Mouse (Mus musculus) lung, postnatal 14 days (tissue): ENCODE measurements around the gene Mrpl4.
"Not testable (repeated sequence)": the region's sequence is repeated elsewhere in the genome, so short reads cannot be mapped to it uniquely, and the experiment has no call there.

Experiments
- DNase-seq: peaks from one replicate; pipeline ENCODE4 v3.0.0; 2021

Mrpl4 gene

DNA sequence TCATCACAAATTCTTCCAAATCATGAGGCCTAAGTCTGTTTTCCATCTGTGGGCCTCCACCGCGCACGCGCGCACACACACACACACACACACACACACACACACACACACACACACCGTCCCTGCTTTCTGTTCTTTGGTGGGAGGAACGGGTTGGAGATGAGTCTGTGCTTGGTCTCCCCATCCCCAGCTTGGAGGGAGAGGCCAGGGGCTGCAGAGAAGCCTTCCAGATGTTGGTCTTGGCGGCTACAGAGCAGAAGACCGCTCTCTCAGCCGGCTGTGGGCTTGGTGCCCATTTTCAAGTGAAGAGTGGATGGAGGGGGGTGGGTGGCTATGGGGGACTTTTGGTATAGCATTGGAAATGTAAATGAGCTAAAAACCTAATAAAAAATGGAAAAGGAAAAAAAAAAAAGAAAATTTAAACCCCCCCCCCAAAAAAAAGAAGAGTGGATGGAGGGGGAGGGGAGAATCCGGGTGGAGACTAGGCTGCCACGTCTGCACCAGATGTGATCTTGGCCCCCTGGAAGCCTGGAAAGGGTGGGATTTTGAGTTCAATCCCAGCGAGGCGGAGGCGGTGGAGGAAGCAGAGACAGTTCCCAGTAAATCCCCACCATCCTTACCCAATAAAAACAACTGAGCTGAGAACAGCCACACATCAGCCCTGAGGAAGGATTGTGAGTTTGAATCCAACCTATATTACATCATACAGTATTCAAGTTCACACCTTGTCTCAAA lies 15.4 kb upstream of the Mrpl4 start:
- DNase-seq = no peak

DNA sequence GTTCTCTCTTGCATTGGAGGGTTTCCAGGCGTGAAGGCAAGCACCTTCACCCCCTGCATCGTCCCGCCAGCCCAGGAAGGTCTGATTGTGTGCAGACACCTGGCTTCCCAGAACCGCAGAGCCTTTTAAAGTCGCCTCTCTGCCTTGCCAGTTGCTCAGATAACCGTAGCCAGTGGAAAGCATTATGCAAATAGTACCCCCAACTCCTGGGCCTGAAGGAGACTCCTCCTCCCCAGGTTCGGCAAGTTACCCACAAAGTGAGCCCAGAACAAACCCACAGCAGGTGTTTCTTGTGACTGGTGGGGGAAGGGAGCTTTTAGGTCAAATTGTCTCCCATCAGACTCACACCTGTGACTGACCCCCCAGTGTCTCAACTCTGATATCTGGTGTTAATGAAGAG lies 14.6 kb upstream of the Mrpl4 start:
- DNase-seq = no peak

DNA sequence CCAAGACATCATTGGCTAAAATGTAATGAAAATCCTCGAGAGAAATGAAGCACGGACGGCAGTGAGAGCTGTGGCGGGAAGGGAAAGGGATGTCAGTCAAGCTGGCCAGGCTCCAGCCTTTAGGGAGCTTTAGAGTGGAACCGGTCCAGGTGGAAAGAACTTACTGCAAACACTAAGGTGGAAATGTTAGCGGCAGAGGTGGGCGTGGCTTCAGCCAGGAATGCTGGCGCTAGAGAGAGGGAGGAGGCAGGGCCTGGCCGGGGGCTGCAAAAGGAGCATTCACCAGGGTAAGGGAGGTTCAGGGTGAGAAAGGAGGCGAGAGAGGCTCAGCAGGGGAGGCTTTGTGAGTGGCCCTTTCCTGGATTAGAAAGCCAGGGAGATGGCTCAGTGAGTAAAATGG lies 11.7 kb upstream of the Mrpl4 start:
- DNase-seq = peak; percentile 71

DNA sequence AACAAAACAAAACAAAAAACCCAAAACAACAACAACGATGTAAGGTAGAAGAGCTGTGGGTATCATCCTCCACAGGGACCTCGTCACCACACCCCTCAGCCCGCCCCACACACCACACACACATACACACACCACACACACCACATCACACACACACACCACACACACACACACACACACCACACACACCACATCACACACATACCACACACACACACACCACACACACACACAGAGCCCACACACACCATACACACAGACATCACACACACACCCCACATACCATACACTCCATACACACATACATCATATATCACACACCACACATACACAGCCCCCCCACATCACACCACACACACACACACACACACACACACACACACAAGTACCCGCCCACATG lies 11.0 kb upstream of the Mrpl4 start:
- no peak for DNase-seq

DNA sequence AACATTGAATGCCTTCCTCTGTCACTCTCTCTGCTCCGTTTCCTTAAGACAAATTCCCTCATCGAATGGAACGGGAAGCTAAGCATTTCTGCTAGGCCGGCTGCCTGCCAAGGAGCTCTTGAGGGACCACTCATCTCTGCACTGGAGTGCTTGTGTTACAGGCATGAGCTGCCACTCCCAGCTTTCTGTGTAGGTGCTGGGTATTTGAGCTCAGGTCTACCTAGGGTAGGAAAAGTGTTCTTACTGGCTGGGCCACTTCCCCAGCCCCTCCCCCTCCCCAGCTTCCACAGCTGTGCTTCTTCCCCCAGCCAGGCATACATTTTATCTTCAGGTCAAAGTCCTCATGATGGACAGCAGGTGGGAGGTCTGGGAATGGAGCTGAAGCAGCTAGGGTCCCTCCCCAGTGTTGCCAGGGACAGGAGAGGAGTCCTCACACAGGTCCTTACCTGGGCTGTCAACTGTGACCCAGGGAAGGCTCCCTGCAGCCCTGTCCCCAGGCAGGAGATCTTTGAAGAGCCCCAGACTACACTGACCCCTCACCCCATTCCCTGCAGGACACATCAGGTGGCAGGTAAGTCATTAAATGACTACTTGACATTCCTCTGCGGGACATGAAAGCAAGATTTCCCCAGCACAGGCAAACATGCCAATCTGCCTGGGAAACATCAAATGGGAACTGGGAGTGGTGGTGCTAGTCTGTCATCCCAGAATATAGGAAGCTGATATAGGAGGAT lies 9.2 kb upstream of the Mrpl4 start:
- peak; percentile 87 for DNase-seq

DNA sequence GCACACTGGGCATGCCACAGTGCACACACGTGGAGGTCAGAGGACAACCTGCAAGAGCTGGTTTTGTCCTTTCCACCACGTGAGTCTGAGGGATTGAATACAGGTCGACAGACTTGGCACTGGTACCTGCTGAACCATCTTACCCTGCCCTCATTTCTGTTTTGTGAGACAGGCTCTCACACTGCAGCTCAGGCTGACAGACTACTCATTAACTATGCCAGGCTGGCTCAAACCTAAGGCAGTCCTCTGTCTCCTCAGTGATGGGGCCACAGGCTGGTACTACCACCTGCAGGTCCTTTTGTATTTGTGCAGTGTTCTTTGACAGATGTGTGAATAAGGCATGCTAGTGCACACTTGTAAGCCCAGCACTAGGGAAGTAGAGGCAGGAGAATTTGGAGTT lies 7.5 kb upstream of the Mrpl4 start:
- DNase-seq = no peak

DNA sequence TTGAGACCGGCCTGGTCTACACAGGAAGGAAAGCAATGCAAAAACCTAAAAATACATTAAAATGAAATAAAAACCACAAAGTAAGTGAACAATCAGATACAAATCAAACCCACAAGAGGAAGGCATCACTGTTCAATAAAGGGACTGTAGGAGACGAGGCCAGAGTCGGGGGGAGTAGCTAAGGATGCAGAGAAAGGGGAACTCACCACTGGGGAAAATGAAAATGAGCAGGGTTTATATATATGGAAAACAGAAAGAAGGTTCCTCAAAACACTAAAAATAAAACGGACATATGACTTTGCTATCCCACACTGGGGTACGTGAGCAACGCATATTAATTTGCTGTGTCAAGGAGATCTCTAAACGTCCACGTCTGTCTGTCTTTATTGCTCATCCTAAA lies 5.5 kb upstream of the Mrpl4 start:
- DNase-seq = no peak

DNA sequence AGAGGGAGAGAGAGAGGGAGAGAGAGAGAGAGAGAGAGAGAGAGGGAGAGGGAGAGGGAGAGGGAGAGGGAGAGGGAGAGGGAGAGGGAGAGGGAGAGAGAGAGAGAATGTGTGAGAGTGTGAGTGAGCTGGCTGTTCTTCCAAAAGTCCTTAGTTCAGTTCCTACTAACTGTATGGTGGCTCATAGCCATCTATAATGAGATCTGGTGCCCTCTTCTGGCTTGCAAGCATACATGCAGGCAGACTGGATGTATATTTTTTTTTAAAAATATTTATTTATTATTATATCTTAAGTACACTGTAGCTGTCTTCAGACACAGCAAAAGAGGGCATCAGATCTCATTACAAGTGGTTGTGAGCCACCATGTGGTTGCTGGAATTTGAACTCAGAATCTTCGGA lies 4.2 kb upstream of the Mrpl4 start:
- not testable (repeated sequence) for DNase-seq

DNA sequence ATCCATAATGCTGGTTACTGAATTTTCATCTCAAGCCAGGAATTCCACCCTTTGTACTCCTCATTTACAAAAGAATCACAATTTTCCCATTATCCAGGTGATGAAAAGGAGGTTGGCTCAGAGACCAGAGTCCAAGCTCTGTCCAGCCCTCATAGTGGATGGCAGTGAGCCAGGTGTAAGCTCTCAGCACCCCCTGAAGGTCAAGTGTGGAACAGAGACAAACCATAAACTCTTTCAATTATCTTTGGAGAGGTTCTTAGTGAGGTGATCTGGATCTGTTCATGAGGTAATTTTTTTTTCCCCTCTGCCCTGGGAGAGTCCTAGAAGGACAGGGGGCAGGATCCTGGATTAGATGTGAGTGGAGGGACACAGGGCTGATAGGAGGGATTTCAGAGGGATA lies 1.7 kb upstream of the Mrpl4 start:
- no peak for DNase-seq

DNA sequence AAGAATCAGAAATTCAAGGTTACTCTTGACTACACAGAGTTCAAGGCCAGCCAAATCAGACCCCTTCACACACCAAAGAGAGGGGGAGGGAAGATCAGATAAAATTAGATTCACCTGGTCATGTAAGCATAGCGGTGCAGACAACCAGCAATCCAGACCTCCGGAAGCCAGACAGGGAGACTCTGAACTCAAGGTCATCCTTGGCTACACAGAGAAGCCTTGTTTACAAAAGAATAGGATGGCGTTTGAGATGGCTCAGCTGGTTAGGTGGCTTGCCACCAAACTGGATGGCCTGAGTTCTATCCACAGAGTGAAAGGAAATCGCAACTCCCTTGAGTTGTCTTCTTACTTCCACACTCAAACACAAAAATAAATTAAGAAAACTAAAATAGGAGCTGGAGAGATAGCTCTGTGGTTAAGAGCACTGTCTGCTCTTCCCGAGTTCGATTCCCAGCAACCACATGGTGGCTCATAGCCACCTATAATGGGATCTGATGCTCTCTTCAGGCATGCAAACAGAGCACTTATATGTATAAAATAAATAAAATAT lies 812 bp upstream of the Mrpl4 start:
- no peak for DNase-seq

DNA sequence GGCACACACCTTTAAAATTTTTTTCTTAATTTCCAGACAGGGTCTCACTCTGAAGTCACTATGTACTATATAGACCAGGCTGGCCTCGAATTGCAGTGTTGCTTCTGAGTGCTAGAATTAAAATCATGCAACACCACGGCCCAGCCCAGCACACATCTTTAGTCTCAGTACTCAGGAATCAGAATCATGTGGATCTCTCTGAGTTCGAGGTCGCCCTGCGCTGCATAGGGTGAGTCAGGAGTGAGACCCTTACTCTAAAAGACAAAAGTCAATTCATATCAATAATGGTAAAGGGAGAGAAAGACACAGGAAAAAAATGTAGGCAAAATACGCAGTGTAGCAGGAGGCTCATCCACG lies 290 bp upstream of the Mrpl4 start:
- DNase-seq = no peak

DNA sequence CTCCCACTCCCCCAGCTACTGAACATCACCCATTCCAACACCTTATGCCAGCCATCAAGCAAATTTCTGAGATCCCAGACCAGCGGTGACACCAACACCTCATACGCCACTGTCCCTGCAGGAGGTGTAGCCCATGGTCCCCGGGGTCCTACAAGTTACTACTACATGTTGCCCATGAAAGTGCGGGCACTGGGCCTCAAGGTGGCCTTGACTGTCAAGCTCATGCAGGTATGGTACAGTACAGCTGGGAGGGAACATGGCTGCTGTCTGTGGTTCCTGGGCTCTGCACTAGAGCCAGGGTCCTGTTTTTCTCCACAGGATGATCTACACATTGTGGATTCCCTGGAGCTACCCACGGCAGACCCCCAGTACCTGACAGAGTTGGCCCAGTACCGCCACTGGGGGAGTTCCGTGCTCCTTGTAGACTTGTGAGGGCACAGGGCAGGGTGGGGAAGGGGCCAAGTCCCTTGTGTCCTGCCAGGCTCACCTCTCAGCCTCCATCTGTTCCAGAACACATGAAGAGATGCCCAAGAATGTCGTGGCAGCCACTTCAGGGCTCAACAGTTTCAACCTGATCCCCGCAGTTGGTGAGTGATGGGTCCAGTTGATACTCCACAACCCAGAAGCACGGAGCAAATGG lies 4.9 kb downstream of the Mrpl4 start:
- no peak for DNase-seq

DNA sequence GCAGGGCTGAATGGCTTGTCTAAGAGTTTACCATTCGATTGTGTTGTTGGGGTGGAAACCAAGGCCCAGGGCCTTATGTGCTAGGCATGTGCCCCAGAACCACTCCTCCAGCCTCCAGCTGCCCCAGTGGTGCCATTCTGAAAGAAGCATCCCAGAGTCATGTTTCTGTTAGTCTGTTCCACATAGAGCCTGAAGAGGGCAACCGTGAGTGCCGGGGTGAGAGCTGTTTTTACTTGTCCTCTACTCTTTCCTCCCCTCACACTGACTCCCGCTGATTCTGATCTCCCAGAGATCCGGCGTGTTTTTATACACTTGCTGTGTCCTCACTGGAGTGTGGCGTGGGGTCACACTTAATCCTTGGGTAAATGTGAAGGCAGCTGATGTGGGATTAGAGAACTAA lies 5.5 kb downstream of the Mrpl4 start:
- no peak for DNase-seq

DNA sequence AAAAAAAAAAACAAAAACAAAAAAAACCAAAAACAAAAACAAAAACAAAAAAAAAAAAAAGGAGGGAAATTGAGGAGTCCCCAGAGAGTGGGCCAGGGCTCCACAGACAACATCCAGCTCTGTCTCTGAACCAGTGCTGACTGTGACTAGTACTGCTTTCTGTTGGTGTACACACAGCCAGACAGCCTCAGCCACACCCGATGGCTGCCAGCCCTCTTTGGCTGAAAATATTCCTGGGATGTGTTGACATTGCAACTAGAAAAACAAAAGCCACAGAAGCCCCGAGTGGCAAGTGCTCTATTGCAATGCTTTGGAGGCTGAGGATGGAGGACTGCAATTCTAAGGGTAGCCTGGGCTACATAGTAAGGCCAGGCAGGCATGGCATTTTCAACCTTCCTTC lies 7.8 kb downstream of the Mrpl4 start:
- no peak for DNase-seq

DNA sequence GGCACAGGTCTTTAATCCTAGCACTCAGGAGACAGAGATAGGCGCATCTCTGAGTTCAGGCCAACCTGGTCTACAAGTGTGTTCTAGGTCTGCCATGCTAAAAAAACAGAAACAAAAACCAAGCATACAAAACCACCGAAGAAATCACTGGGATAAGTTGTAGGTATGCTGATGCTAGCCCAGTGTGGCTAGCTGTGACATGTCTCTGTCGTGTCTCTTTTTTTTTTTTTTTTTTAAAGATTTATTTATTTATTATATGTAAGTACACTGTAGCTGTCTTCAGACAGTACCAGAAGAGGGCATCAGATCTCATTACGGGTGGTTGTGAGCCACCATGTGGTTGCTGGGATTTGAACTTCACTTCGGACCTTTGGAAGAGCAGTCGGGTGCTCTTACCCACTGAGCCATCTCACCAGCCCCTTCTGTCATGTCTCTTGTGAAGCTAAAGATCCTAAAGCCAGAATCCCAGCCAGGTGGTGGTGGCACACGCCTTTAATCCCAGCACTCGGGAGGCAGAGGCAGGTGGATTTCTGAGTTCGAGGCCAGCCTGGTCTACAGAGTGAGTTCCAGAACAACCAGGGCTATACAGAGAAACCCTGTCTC lies 8.5 kb downstream of the Mrpl4 start:
- DNase-seq = not testable (repeated sequence)

DNA sequence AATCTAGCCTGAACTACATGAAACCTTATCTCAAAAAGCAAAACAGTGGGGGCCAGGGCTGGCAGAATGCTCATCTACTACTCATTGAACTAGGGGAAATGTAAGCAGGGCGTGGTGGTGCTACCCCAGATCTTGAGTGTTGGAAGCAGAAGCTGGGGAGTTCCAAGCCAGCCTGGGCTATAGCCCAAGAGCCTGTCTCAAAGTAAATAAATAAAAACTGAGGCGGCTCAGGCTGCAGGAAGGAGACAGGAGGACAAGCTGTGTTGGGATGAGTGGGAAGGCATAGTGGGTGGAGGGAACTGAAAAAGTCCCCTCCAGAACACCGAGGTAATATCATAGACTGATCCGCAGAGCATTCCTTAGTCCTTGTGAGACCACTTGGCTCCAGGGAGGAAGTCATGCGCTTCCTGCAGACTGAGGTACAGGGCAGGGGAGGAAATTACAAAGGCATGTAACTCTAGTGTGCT lies 9.3 kb downstream of the Mrpl4 start:
- DNase-seq = peak; percentile 67

DNA sequence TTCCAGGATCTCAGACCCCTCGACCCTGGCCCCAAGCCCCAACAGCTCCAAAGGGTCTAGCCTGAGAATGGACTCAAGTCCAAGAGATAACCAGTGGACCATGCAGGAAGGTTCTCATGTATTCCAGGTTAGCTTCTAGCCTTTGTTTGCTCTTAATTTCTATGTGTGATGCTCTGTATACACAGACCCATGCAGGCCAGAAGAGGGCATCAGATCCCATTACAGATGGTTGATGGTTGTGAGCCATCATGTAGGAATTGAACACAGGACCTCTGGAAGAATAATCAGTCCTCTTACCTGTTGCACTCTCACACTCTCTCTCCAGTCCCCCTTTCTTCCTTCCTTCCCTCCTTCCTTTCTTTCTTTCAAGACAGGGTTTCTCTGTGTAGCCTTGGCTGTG lies 9.8 kb downstream of the Mrpl4 start:
- DNase-seq = no peak

DNA sequence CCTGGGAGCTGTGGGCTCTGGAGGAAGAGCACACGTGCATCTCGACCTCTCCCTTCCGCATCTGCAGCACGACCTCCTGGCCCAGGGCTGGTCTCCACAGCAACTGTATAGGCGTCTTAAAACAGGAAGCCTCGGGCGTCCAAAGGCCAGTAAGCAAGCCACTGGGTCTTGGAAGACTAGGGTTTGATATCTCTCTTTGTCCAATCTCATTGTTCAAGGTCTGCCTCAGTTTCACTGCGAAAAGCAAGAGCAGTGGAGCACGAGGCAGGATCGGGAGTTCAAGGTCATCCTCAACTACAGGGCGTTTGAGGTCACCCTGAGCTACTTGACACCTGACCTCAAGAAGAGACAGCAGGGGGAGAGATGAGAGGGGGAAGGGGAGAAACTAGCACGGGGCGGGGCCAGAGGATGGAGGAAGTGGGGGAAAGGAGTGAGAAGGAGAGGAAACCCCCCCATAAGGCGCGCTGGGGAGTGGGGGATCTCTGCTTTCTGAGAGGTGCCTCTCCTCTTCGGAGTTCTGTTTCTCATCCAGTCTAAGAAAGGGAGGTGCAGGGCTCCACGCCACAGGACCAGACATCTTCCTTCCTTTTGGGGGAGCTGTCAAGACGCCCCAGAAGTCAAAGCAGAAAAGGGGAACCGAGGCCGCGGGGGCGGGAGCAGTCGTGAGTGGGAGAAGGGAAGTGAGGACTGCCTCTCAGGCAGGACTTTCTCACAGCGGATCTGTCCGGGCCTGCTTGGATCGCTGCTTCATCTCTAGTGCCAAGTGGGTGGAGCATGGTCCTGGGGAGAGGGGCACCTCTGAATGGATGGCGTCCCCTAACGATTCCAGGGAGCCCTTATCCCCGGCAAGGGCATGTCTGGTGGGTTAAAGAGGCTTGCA lies 12.4 kb downstream of the Mrpl4 start:
- DNase-seq = peak; percentile 73

DNA sequence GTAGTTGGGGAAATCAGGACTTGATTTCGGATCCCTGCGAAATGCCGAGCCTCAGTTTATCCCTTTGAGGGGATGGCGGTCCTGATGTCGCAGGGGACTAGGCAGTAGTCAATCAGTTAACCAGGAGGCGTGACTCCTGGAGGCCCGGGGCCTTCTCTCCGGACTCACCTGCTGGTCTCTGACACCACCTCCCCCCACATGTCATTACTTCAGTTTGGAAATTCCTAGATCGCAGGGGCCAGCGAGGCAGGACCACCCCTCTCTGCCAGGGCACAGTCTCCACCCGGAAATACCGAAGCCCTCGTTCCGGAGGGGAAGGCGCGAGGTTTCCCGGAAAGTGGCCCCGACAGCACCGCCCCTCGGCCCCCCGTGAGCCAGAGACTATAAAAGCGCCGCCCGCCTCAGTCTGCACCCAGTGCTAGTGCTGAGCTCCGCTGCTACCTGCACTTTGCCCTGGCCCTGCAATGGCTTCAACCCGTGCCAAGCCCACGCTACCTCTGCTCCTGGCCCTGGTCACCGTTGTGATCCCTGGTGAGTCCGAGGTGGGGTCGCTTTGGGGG lies 13.1 kb downstream of the Mrpl4 start, which contains the start of gene Icam1:
TSS of gene Icam1 (plus strand) at position 415 of the 560 bp plus-strand sequence.
- peak; percentile 86 for DNase-seq

DNA sequence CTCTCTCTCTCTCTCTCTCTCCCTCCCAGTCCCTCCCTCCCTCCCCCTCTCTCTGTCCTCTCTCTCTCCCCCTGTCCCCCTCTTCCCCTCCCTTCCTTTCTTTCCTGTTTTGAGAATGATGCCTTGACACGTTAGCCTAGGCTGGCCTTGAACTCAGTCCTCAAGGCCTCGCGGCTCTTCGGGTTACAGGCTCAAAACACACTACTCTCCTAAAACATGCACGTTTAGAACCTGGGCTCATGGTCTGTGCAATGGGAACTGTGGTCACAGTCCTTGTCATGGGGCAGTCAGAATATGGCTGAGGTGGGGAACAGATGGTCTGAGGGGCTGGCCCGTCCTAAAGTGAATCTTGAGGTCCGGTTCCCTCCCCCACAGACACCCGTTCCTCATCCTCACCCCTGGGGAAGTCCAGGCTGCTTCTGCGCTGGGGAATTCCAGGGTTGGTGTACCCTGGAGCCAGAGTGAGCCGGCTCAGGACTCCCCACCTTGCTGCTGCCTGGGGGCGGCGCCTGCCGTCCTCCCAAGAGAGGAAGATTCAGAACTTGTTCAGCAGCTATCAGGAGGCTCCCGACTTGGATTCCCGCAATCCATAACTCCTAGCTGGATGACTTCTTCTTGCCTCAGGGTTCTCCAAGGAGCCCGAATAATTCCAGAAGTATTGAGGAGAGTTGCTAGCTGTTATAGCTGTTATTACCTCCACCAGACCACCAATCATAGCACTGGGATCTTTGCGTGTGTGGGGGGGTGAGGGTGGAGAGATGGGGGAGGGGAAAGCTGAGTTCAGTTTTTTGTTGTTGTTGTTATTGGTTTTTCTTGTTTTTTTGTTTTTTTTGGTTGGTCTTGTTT lies 14.0 kb downstream of the Mrpl4 start:
- no peak for DNase-seq

DNA sequence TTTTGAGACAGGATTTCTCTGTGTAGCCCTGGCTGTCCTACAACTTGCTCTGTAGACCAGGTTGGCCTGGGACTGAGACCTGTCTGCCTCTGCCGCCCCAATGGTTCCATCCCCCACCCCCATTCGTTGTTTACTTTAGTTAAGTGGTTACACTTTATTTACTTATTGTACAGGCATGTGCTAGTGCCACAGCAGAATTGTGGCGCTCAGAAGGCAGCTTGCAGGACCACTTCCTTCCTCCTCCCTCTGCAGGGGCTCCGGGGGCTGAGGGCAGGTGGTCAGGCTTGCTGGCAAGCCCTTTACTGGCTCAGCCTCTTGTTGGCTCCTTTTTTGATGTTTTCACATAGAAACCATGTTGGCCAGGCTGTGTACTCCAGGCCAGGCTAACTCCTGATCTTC lies 14.6 kb downstream of the Mrpl4 start:
- no peak for DNase-seq
